In the genomic region with DNA sequence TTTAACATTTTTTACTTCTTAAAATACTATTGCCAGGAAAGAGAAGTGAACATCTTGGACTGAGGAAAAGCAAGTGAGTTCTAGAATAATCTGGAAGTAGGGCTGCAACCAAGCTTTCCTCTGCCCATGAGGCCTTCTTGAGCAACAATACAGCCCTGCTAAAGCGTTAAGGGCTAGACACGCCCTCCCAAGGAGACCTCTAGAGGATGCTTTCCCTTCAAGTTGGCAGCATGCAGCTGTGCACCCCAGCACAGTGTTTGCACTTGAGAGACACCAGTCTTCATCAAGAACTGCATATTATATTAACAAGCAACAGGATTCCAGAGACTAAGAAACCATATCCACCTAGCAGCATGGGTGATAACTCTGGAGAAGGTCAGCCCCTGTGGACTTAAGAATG, we compare ENCODE assay signal across 1 mouse cellular context. TPM values are rescaled to one million over a fixed set of nuclear protein-coding genes. Genes with fewer than 3 reads are reported as not detected.
"Had no signal": no experiment of that assay in that cellular context is flagged by ENCODE, and none has a peak within 500 bp of the region (broad histone marks: within the 10 kb centered on the region; RNA-seq: fewer than 3 reads in every experiment).

No protein-coding gene starts in this region.

RNA-seq across cellular contexts. Expression of gene Prkd1, which starts 22.8 kb away (rescaled TPM):
- total RNA-seq: hematopoietic stem cell, adult 5-6 weeks had no signal
